Mouse (Mus musculus): ENCODE measurements at regions not wholly inside any gene's neighbourhood (a gene's known extent, or its start where the extent isn't known, plus 50 kb on each side); places are given as distances from the start of the nearest gene placed in this dataset.

DNA sequence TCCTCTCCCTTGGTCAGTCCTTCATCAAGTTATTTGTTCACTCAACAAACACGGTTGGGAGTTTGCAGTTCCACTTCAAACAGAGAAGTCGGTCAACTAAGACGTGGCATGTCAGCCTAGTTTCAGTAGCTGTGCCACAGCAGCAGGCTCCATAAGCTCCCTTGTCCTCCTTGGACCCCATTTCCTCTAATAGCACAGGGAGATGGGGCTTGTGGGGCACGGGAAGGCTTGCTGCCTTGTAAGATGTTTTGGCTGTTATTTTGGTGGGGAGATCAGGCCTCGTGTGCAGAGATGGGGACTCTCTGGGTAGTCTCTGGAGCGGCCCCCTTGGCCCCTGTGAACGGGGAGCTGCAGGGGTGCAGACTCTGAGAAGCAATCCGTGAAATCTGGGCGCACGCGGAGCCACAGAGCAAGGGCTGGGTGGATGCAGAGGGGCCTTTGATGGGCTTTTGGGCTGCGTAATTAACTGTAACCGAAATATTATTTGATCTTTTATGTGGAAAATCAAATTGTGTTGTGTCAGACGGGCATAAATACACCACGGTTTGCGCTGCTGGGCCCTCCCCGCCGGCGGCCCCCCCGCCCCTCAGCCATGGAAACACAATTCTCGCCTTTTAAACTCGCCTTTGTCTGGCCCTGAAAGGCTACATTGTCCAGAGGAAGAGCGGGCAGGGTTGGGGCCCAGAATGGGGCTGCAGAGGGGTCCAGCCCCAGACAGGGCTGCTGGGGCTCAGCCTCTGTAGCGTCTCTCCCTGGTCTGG is 137.6 kb downstream of the Mn1 start:
- peak overlapping the region; percentile 24 for H3K4me2 ChIP-seq (replicated peaks)
- H3K9ac ChIP-seq (replicated peaks), result no peak overlapping the region; the same call in 1 of the 2 replicates
- H3K4me1 ChIP-seq, result peaks cover 35% of the 10 kb centered on the region
- H3K27ac ChIP-seq (replicated peaks), result peak overlapping the region; percentile 88
- no peaks in the 10 kb centered on the region for H3K36me3 ChIP-seq
- 5% methylated on average over 24 of the region's 24 CpGs for WGBS
- peak; percentile 97 for ATAC-seq (ENCODE audit: low FRiP score, low read depth)
- H3K27me3 ChIP-seq, result peaks cover 21% of the 10 kb centered on the region
- no peak overlapping the region for H3K4me3 ChIP-seq
- H3K9me3 ChIP-seq, result no peaks in the 10 kb centered on the region

DNA sequence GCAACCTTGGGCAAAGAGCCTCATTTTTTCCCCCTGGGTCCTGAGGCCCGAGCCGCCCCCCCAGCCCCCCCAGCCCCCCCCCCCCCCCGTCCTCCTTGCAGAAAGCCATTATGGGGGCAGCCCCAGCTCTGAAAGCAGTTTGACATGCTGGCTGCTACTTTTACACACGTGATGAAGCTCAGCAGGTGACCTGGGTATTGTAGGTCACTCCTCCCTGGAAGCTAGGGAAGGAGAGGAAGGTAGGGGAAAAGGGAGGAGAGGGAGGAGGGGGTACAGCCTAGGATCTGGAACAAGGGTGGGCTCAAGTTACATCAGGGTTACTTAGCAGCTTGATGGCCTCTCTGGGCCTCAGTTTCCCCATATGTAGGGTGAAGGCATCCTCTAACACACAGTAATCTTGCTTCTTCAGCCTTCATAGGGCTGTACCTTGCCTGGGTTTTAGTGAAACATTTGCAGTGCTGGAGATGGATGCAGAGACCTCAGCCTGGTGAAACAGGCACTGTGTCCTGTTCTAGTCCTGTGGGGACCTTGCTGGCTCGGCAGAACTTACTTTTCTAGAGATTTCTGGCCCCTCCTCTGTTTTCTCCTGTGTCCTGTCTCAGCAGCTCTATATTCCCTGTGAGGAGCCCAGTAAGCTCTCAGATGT is 138.3 kb downstream of the Mn1 start:
- H3K27ac ChIP-seq (replicated peaks), result peak overlapping the region; percentile 88
- ATAC-seq (ENCODE audit: low FRiP score, low read depth), result peak; percentile 31
- H3K9ac ChIP-seq (replicated peaks), result no peak overlapping the region
- WGBS, result 3% methylated on average over 5 of the region's 5 CpGs
- H3K36me3 ChIP-seq, result no peaks in the 10 kb centered on the region
- peak overlapping the region; percentile 24; the same call in 1 of the 2 replicates for H3K4me2 ChIP-seq (replicated peaks)
- H3K4me1 ChIP-seq, result peaks cover 41% of the 10 kb centered on the region
- no peak overlapping the region for H3K4me3 ChIP-seq
- no peaks in the 10 kb centered on the region for H3K9me3 ChIP-seq
- peaks cover 27% of the 10 kb centered on the region for H3K27me3 ChIP-seq

DNA sequence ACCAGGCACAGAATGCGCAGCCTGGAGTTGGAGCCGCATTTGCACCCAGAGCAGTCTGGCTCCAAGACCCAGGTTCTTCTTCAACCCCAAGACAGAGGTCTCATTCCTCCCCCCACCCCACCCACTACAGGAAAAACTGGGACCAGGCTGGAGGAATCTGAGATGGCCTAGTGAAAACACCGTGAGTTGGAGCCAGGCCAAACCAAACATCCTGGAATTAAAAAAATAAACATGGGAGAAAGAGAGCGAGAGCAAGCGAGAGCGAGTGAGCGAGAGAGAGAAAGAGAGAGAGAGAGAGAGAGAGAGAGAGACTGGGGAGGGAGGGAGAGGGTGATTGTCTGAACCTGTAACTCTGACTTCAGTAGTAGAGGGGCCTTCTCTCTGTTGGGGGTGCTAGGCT is 138.8 kb downstream of the Mn1 start:
- no peaks in the 10 kb centered on the region for H3K36me3 ChIP-seq
- H3K4me2 ChIP-seq (replicated peaks), result no peak overlapping the region
- no peak for ATAC-seq (ENCODE audit: low FRiP score, low read depth)
- H3K9me3 ChIP-seq, result no peaks in the 10 kb centered on the region
- H3K27ac ChIP-seq (replicated peaks), result peak overlapping the region; percentile 88
- no peak overlapping the region for H3K9ac ChIP-seq (replicated peaks)
- H3K4me3 ChIP-seq, result no peak overlapping the region
- peaks cover 46% of the 10 kb centered on the region for H3K4me1 ChIP-seq
- peaks cover 33% of the 10 kb centered on the region for H3K27me3 ChIP-seq
- WGBS, result 52% methylated on average over 7 of the region's 7 CpGs

DNA sequence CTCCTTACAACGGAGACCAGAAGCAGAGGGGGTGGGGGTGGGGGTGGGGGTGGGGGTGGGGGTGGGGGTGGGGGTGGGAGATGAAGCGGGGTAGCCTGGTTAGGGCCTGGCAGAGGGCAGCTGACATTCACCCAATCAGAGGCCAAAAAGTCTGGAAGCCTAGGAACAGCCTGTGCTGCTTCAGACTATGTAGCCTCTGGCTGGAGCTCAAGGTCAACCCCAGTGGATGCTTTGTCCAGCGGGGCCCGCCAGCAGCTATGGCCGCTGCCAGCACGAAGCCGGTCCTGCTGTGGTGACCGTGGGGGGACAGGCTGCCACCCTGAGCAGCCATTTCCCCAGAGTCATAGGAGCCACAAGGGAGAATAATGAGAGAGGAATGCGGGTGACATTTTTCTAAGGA is 143.3 kb downstream of the Mn1 start:
- Histone ChIP-seq H3K4me3 (no peak overlapping the region), H3K36me3 (no peaks in the 10 kb centered on the region), H3K9ac (replicated peaks) (no peak overlapping the region), H3K4me2 (replicated peaks) (no peak overlapping the region), H3K27me3 (peaks cover 55% of the 10 kb centered on the region), H3K9me3 (no peaks in the 10 kb centered on the region), H3K4me1 (peaks cover 34% of the 10 kb centered on the region), H3K27ac (replicated peaks) (no peak overlapping the region)
- ATAC-seq (ENCODE audit: low FRiP score, low read depth), result no peak
- 54% methylated on average over 9 of the region's 9 CpGs for WGBS

DNA sequence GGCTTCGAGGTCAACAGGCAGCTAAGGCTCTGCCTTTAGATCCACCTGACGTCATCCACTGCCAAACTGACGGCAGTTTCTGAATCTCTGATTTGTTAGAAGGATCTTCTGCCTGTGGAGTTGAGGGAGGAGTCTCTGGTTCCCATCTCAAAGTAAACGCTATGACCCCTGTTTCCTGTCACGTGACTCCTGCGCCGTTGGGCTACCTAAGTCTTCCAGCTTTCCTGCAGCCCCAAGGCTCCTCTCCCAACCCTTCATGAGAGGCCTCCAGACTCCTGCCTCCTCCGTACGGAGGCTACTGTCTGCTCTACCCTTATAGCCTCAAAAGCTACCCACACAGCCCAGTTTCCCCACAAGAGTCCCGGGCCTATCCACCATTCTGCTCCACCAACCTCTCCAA is 144.1 kb downstream of the Mn1 start:
- Histone ChIP-seq H3K27me3 (peaks cover 64% of the 10 kb centered on the region), H3K4me2 (replicated peaks) (no peak overlapping the region), H3K9me3 (no peaks in the 10 kb centered on the region), H3K9ac (replicated peaks) (no peak overlapping the region), H3K27ac (replicated peaks) (no peak overlapping the region), H3K4me1 (peaks cover 26% of the 10 kb centered on the region), H3K36me3 (no peaks in the 10 kb centered on the region), H3K4me3 (no peak overlapping the region)
- no peak for ATAC-seq (ENCODE audit: low FRiP score, low read depth)
- WGBS, result 87% methylated on average over 10 of the region's 10 CpGs

DNA sequence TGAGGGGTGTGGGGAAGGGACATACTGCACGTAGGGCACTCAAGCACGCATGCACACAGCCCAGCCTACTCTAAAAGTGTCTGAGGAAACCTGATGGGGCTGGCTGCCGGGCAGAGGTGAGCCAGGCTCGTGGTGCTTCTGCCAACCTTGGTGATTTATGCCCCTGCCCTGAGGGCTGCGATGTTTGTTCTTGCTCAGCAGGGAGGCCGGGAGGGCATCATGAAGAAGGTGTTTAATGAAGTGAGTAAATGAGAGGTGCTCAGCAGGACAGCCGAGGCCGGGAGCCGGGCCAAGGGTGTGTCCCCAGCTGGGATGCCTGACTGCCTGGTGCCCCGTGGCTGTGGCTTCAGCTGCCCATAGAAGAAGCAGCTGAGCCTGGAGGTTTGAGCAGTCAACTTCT is 153.7 kb downstream of the Mn1 start:
- Histone ChIP-seq H3K9ac (replicated peaks) (no peak overlapping the region), H3K4me1 (peaks cover 27% of the 10 kb centered on the region), H3K27ac (replicated peaks) (no peak overlapping the region), H3K36me3 (no peaks in the 10 kb centered on the region), H3K27me3 (peaks cover 37% of the 10 kb centered on the region), H3K9me3 (no peaks in the 10 kb centered on the region), H3K4me3 (no peak overlapping the region), H3K4me2 (replicated peaks) (no peak overlapping the region)
- WGBS, result 28% methylated on average over 10 of the region's 10 CpGs
- ATAC-seq (ENCODE audit: low FRiP score, low read depth), result no peak

DNA sequence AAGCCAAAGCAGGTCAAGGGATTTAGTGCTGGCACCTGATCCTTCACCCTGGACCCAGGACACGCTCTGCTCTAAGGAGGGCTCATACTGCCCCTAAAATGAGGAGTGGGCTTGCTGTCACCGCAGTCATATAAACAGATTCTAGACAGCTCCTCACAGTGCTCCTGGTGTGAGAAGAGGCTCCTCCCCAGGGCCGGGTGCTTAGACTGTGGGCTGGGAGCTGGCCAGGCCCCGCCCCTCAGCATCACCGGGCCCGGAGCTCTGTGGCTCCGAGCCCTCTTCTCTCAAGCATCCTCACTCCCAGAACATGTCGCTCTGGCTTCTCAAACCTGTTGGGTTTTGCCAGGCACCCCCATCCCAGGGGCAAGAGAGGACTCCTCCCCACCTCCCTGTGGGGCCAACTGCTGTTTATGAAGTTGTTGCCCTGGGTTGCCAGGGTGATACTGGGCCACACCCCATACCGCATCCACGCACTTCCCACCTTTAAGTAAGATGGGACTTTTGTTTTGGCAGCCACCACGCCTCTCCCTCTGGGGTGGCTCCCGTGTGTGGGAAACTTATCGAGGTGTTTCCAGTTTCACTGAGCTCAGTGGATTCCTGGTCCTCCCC is 156.2 kb downstream of the Mn1 start:
- 24% methylated on average over 13 of the region's 13 CpGs for WGBS
- ATAC-seq (ENCODE audit: low FRiP score, low read depth), result peak; percentile 10; the same call in 1 of the 2 replicates
- H3K4me2 ChIP-seq (replicated peaks), result no peak overlapping the region
- H3K27me3 ChIP-seq, result peaks cover 38% of the 10 kb centered on the region
- H3K27ac ChIP-seq (replicated peaks), result no peak overlapping the region
- no peaks in the 10 kb centered on the region for H3K9me3 ChIP-seq
- H3K4me1 ChIP-seq, result peaks cover 51% of the 10 kb centered on the region
- H3K4me3 ChIP-seq, result no peak overlapping the region
- H3K36me3 ChIP-seq, result no peaks in the 10 kb centered on the region
- no peak overlapping the region for H3K9ac ChIP-seq (replicated peaks)

DNA sequence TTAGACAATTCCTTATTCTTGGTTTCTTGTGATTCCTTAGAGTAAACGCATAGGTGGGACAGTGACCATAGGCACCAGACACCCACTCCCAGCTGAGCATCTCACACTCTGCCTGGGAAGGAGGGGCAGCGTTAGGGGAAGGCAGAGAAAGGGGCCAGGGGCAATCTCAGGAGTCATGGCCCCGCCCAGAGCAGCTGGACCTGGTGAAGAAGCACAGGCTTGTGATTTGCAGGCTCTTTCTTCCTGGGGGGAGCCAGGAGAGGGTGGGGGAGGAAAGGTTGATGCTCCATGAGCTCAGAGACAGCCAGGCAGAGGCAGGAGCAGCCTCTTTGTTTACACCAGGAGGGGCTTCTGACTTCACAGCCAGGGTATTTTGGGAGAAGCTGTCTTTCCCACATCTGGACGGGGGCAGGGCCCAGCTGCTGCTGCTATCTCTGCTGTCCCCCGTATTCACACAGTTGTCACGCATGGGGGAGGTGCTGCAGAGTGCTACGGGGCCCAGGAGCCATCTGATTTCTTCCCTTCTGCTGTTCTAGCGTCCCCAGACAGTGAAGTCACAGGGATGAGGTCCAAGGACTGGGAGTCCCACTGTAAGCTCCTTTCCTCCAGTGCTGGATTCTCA is 157.2 kb downstream of the Mn1 start:
- peaks cover 37% of the 10 kb centered on the region for H3K27me3 ChIP-seq
- H3K9ac ChIP-seq (replicated peaks), result 0 out of 2 replicates have a peak overlapping the region, but pooled peaks have one; percentile 16
- peaks cover 61% of the 10 kb centered on the region for H3K4me1 ChIP-seq
- no peaks in the 10 kb centered on the region for H3K9me3 ChIP-seq
- H3K4me3 ChIP-seq, result no peak overlapping the region
- H3K36me3 ChIP-seq, result no peaks in the 10 kb centered on the region
- ATAC-seq (ENCODE audit: low FRiP score, low read depth), result no peak
- H3K27ac ChIP-seq (replicated peaks), result no peak overlapping the region
- H3K4me2 ChIP-seq (replicated peaks), result no peak overlapping the region
- WGBS, result 21% methylated on average over 8 of the region's 8 CpGs

DNA sequence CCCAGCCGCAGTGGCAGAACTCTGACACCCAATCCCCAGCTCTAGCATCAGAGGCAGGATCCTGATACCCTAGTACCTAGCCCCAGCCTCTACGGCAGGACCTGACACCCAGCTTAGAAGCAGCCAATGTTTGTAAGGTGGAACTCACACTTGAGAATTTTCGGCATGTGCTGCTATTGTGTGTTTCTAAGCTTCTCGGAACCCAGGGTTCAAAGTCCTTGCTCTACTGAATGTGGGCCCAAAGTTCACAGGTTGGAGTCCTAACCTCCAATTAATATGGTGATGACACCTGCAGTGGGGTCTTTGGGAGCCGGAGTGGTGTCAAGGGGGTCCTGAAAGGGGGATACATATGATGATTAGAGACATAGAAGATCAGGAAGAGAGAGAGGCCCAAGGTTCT is 158.2 kb downstream of the Mn1 start:
- Histone ChIP-seq H3K27ac (replicated peaks) (no peak overlapping the region), H3K4me3 (no peak overlapping the region), H3K36me3 (no peaks in the 10 kb centered on the region), H3K4me1 (peaks cover 70% of the 10 kb centered on the region), H3K9ac (replicated peaks) (no peak overlapping the region), H3K27me3 (peaks cover 26% of the 10 kb centered on the region), H3K9me3 (no peaks in the 10 kb centered on the region), H3K4me2 (replicated peaks) (no peak overlapping the region)
- 86% methylated on average over 5 of the region's 5 CpGs for WGBS
- ATAC-seq (ENCODE audit: low FRiP score, low read depth), result no peak

DNA sequence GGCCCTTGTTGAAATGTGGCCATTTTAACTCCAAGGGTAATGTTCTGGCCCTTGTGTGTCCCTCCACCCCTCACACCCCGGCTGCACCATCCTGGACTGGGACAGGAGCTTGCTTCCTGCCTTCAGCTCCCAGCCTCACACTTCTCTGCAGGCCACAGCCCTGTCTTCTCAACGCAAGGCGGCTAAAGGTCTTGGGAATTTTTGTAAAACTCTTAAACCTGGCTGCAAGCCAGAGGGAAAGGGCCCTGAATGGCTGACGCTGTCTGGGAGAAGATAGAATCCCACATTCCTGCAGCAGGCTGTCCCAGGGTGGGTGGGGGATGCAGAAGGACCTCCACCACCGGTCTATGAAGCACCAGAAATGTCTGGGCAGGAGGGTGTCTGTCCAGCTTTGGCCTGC is 156.3 kb upstream of the Gm26897 start:
- Histone ChIP-seq H3K4me3 (no peak overlapping the region), H3K4me1 (peaks cover 81% of the 10 kb centered on the region), H3K36me3 (no peaks in the 10 kb centered on the region), H3K9me3 (no peaks in the 10 kb centered on the region), H3K27me3 (peaks cover 17% of the 10 kb centered on the region), H3K4me2 (replicated peaks) (no peak overlapping the region), H3K27ac (replicated peaks) (peak overlapping the region; percentile 95), H3K9ac (replicated peaks) (no peak overlapping the region)
- no peak for ATAC-seq (ENCODE audit: low FRiP score, low read depth)
- WGBS, result 36% methylated on average over 5 of the region's 5 CpGs

DNA sequence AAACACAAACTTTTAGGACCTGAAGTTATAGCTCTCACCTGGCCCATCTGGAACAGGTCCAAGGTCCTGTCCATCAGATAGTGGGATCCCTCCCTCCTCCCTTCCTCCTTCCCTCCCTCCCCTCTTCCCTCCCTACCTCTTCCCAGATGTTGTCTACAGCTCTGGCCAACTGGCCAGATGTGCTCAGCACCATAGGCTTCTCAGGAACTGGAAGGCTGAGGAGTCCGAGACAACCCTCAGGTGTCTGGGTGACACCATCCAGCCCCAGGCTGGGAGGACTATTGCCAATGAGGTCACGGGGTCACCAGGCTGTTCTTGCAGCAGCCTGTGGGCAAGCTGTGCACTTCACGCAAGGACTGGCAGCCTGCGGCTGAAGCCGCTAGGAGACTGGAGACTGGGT is 155.6 kb upstream of the Gm26897 start:
- no peak for ATAC-seq (ENCODE audit: low FRiP score, low read depth)
- H3K27me3 ChIP-seq, result peaks cover 16% of the 10 kb centered on the region
- peaks cover 87% of the 10 kb centered on the region for H3K4me1 ChIP-seq
- H3K4me3 ChIP-seq, result no peak overlapping the region
- peak overlapping the region; percentile 95 for H3K27ac ChIP-seq (replicated peaks)
- H3K36me3 ChIP-seq, result no peaks in the 10 kb centered on the region
- no peak overlapping the region for H3K4me2 ChIP-seq (replicated peaks)
- WGBS, result 37% methylated on average over 5 of the region's 5 CpGs
- no peaks in the 10 kb centered on the region for H3K9me3 ChIP-seq
- no peak overlapping the region for H3K9ac ChIP-seq (replicated peaks)
